Mouse (Mus musculus) layer of hippocampus, adult 11-12 months (tissue): Measurements from ENCODE around the gene Pla2g2f.

Experiments used
- DNase-seq: peaks from one replicate; pipeline ENCODE4 v3.0.0; 2022; ENCODE audit warnings: low spot score

The Pla2g2f gene

DNA sequence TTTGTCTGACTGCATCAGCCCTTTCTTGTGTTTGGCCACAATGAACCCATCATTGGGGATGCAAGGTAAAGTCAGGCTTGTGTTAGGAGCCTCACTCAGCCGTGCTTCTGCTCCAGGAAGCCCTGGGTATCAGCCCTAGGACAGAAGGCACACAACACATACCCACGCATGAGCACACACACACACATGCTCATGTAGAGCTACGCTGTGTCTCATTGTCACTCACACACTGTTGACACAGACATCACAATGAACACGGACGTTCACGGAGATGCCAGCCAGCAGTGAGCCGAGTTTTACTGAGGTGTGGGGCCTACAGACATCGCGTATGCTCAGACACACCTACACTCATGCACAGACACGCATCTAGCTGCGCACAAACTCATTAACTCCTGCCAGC lies 1.4 kb downstream of the Pla2g2f start:
- DNase-seq, result peak; percentile 30

DNA sequence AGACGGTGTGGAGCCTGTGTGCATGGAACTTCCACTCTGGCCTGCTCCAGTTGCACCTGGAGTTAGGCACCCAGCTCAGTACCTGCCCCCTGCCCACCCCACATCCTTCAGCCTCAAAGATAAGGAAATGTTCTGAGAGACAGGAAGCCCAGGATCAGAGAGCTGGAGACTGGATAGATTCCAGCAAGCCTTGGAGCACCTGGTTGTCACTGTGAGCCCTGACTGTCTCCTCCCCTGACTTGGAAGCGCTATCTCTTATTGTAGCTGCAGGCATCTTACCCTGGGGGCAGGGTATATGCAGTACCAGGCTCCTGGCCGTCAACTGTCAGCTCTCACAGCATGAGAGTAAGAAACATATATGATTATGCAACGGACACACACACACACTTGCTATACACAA lies 2.0 kb downstream of the Pla2g2f start:
- DNase-seq, result no peak

GRCm38 (mm10) chr4:138754432-138754831 lies 3.0 kb downstream of the Pla2g2f start:
- DNase-seq, result no peak

DNA sequence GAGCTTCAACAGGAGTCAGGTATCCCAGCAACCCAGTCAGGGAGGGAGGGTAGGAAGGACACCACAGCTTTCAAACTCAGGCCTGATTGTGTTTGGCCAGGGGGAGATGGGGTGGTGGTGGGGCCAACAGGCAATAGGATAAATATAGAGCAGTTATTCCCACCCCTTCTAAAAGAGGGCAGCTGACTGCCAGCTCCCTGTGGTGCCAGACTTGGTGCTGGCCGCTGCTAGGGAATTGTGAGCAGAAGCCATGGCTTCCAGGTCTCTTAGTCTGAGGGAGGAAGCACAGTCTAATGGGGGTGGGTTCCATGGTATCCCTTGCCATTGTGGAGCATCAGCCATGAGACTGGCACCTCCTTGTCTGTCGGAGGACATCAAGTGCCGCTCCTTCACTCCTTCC lies 3.8 kb downstream of the Pla2g2f start:
- no peak for DNase-seq

DNA sequence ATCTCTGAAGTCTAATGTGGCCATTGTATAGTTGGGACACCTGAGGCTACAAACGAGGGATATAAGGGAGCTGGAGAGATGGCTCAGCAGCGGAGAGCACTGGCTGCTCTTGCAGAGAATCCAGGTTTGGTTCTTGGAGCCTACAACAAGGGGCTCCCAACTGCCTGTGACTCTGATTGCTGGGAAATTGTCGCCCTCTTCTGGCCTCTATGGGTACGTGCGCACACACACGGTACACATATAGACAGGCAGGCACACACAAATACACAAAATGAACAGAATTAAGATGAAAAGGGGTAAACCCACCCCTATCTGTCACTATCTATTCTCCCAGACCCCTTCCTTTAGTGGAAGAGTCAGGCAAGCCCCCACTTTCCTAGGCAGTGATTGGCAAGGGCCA lies 4.8 kb downstream of the Pla2g2f start:
- DNase-seq, result no peak

- peak; percentile 71 for DNase-seq
Measured at GRCm38 (mm10) chr4:138748369-138749072, 8.9 kb downstream of the Pla2g2f start.

GRCm38 (mm10) chr4:138747851-138748250 lies 9.6 kb downstream of the Pla2g2f start:
- no peak for DNase-seq

- DNase-seq, result no peak
Measured at GRCm38 (mm10) chr4:138746866-138747265, 10.6 kb downstream of the Pla2g2f start.

- no peak for DNase-seq
Measured at GRCm38 (mm10) chr4:138745884-138746283, 11.5 kb downstream of the Pla2g2f start.

DNA sequence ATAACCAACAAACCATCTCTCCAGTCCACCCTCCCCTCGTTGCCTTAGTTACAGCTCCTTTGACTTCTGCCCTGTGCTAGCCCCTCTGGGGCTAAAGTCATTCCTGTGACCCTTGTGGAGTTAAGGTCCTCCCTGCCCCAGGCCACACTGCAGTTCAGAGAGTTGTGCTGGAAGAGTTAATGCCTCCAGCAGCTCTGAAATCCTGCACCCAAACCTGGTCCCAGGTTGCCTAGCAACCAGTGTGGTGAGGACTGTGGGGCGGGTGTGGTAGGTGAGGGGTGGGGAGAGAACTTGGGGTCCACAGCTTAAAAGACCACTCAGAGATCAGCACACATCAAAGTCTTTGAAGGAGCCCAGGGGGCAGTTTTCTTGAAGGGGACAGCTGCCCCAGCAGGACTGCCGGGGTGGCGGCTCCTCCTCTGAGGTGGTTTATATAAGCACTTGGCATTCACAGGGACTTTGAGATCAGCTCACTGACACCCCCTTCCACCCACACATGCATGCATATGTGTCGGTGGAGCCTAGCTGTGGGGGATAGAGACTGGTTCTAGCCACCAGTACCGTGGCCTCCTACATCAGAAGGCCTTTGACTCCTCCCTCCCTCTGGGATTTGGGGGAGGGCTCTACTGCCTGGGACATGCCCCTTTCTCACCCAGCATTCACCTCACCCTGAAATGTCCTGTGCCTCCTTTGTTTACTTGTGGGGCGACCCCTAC lies 18.1 kb downstream of the Pla2g2f start:
- DNase-seq, result peak; percentile 42

GRCm38 (mm10) chr4:138737031-138737430 lies 20.4 kb downstream of the Pla2g2f start, which contains the start of gene Ubxn10:
TSS of gene Ubxn10 (minus strand) at chr4:138737167.
- no peak for DNase-seq

- no peak for DNase-seq
Measured at GRCm38 (mm10) chr4:138734863-138735262, 22.6 kb downstream of the Pla2g2f start.

GRCm38 (mm10) chr4:138734105-138734504 lies 23.3 kb downstream of the Pla2g2f start:
- DNase-seq, result no peak

- DNase-seq, result no peak
Measured at GRCm38 (mm10) chr4:138729018-138729703, 28.3 kb downstream of the Pla2g2f start.

GRCm38 (mm10) chr4:138725751-138726150 lies 31.7 kb downstream of the Pla2g2f start:
- DNase-seq, result no peak

GRCm38 (mm10) chr4:138725127-138725461 lies 32.3 kb downstream of the Pla2g2f start:
- DNase-seq, result peak; percentile 44

- DNase-seq, result peak; percentile 58
Measured at GRCm38 (mm10) chr4:138724354-138725126, 32.9 kb downstream of the Pla2g2f start, which contains the start of gene Pla2g2c. TSS of gene Pla2g2c (plus strand) at chr4:138724792.

DNA sequence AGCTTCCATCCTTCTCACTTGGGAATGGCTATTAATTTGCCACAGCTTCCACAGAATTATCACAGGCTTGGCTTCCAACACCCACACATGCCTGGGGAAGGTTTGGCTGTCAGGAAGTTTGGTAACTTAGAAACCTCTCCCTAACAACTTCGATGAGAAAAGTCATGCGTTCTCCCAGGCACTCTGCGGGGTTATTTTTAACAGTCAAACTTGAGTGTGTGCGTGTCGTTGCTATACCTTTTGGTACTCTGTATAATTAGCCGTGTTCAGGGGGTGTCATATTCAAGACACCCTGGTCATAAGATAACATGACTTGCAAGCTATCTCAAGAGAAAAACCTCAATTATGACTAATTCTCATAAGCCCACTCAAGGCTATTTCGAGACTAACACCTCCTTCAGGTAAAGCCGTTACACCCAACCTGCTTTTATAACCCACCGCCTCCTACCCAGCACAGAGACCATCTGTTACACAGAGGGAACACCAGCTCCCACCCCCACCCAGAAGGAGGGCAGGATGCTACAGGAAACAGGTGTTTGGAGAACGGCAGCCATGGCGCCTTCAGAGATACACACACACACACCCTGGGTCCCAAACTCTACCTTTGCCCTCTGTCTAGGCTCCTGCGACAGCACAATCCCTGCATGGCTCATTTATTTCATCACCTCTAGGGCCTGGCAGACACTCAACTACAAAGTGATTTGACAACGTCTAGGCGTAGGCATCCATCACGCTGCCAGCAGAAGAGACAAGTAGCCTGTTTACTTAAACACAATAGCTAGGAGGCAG lies 33.7 kb downstream of the Pla2g2f start:
- DNase-seq, result peak; percentile 64

GRCm38 (mm10) chr4:138719264-138719596 lies 38.2 kb downstream of the Pla2g2f start:
- DNase-seq, result no peak

- no peak for DNase-seq
Measured at GRCm38 (mm10) chr4:138718586-138719263, 38.7 kb downstream of the Pla2g2f start.

GRCm38 (mm10) chr4:138716697-138717096 lies 40.7 kb downstream of the Pla2g2f start:
- no peak for DNase-seq
